Mouse (Mus musculus): ENCODE data around the gene Rcor1. TPM values are rescaled to one million over a fixed set of nuclear protein-coding genes. Genes with fewer than 3 reads are reported as not detected.

Gene Rcor1
- polyA plus RNA-seq, 1 experiment = 11.5 TPM

DNA sequence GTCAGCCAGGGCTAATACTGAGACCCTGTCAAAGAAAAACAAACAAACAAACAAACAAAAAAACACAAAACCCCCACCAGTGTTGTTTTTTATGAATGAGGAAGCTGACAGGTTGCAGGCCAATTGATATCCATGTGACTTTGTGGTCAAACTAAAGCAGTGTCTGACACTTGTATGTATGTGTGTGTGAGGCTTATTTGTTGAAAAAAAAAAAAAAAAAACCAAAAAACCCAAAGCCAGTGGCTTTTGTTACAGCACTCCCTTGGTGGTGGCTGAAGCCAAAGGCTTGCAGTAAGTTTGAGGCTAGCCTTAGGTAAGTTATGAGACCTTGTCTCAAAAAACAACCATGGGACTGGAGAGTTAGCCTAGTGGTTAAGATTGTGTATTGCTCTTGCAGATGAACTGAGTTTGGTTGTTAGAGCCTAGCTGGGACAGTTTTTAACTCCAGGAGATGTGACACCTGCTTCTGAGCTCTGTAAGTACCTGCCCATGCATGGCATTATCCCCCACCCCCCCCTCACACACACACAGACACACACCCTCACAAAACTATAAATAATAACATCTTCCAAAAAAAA, 2.9 kb upstream of the Rcor1 start:
- Histone ChIP-seq H3K4me3 (ENCODE audit: insufficient read depth, low read depth, low read length) (no peak overlapping the region), H3K27ac (ENCODE audit: insufficient read depth, low read depth, low read length) (no peak overlapping the region), H3K27me3 (replicated peaks; ENCODE audit: control insufficient read depth, insufficient read depth, low read length) (no peaks in the 10 kb centered on the region), H3K4me1 (ENCODE audit: control insufficient read depth, insufficient read depth, low read length) (peaks cover 3% of the 10 kb centered on the region; the same call in 1 of the 2 replicates), H3K36me3 (ENCODE audit: control insufficient read depth, insufficient read depth, low read length) (no peaks in the 10 kb centered on the region)
- DNase-seq = no peak
- no peak for TF ChIP-seq POLR2A (IDR thresholded peaks at IDR 0.05; ENCODE audit: low read depth, low read length)
- TF ChIP-seq CTCF (conservative IDR thresholded peaks at IDR 0.05; ENCODE audit: insufficient read depth, insufficient read length, low read depth, low read length) = no peak

DNA sequence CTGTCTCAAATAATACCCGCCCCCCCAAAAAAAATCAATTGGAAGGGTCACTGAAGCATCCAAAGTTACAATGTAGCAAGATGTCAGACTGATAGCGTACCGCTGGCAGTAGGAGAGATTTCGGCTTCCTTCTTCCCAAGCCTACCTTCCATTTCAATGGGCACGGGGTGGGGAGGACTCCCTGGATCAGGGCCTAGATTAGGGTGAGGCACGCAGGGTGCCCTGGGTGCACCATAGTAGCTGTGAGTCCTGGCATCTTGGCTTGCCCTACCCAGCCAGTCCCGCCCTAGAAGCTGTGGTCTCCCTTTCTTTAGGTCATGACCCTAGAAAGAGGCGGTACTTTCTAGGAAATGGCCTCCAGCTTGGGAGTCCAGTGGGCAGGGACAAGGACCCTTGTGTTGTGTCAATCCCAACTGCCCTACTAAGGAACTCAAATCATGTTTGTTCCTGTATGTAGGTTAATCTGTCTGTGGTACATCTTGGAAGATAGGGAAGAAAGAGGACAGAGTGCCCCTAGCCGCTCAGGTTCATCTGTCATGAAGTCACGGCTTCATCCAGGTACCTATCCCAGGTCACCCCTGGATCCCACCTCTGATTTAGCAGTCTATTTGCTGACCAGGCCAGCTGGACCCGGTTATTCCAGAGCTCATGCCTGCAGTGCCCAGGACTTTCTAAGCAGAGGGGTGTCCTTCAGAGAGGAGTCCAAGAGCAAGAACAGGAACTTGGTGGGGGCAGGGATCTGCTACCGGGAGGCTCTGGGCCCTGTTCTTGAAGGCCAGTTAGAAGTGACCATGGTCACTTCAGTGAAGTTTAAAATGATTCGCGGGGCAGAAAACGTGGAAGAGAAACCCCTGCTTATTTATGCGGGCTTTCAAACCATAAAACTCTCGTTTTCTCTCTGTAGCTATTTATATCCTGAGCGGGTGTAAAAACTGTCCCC, 1.6 kb upstream of the Rcor1 start:
- no peak for TF ChIP-seq POLR2A (IDR thresholded peaks at IDR 0.05; ENCODE audit: low read depth, low read length)
- no peak for TF ChIP-seq CTCF (conservative IDR thresholded peaks at IDR 0.05; ENCODE audit: insufficient read depth, insufficient read length, low read depth, low read length)
- H3K27ac ChIP-seq (ENCODE audit: insufficient read depth, low read depth, low read length) = peak overlapping the region; percentile 56
- H3K36me3 ChIP-seq (ENCODE audit: control insufficient read depth, insufficient read depth, low read length) = no peaks in the 10 kb centered on the region
- peak; percentile 59 for DNase-seq
- peaks cover 3% of the 10 kb centered on the region; the same call in 1 of the 2 replicates for H3K4me1 ChIP-seq (ENCODE audit: control insufficient read depth, insufficient read depth, low read length)
- H3K27me3 ChIP-seq (replicated peaks; ENCODE audit: control insufficient read depth, insufficient read depth, low read length) = no peaks in the 10 kb centered on the region
- no peak overlapping the region for H3K4me3 ChIP-seq (ENCODE audit: insufficient read depth, low read depth, low read length)
- 51% methylated on average over 18 of the region's 18 CpGs for WGBS

DNA sequence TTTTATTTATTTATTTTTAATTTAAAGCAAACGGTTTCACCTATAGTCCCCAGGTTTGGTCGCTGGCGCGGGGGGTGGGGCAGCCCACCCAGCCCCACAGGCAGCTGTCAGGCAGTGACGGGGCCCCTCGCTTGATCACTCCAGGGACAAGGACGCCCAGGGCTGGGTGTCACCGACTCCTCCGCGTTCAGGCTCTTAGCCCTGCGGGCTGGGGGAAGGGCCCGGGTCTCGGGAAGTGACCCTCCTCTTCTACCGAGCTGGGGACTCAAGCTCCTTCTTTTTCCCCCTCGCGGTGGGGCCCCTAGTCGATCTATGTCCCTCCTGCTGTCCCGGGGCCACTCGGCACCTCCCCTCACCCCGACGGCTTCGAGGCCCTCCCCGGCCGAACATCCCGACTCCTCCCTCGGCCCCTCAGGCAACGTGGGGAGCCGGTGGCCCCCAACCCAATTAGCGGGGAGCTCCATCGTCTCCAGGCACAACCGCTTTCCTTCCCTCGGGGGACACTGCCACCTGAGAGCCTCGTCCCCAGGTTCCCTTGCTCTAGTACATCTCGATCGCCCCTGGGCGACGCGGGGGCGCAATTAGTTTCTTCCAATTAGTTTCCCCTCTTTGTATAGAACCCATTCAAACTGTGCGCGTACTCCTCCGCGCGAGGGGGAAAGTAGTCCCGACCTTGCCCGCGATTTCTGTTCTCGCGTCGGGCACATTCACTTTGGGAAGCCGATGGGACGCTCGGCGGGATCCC, 748 bp upstream of the Rcor1 start:
- DNase-seq = no peak
- peaks cover 3% of the 10 kb centered on the region; the same call in 1 of the 2 replicates for H3K4me1 ChIP-seq (ENCODE audit: control insufficient read depth, insufficient read depth, low read length)
- H3K4me3 ChIP-seq (ENCODE audit: insufficient read depth, low read depth, low read length) = peak overlapping the region; percentile 72
- under 1% methylated on average over 54 of the region's 54 CpGs for whole genome bisulfite sequencing
- no peaks in the 10 kb centered on the region for H3K36me3 ChIP-seq (ENCODE audit: control insufficient read depth, insufficient read depth, low read length)
- H3K27me3 ChIP-seq (replicated peaks; ENCODE audit: control insufficient read depth, insufficient read depth, low read length) = no peaks in the 10 kb centered on the region
- peak overlapping the region; percentile 70 for H3K27ac ChIP-seq (ENCODE audit: insufficient read depth, low read depth, low read length)
- TF ChIP-seq POLR2A (IDR thresholded peaks at IDR 0.05; ENCODE audit: low read depth, low read length) (no peak), CTCF (conservative IDR thresholded peaks at IDR 0.05; ENCODE audit: insufficient read depth, insufficient read length, low read depth, low read length) (no peak)

DNA sequence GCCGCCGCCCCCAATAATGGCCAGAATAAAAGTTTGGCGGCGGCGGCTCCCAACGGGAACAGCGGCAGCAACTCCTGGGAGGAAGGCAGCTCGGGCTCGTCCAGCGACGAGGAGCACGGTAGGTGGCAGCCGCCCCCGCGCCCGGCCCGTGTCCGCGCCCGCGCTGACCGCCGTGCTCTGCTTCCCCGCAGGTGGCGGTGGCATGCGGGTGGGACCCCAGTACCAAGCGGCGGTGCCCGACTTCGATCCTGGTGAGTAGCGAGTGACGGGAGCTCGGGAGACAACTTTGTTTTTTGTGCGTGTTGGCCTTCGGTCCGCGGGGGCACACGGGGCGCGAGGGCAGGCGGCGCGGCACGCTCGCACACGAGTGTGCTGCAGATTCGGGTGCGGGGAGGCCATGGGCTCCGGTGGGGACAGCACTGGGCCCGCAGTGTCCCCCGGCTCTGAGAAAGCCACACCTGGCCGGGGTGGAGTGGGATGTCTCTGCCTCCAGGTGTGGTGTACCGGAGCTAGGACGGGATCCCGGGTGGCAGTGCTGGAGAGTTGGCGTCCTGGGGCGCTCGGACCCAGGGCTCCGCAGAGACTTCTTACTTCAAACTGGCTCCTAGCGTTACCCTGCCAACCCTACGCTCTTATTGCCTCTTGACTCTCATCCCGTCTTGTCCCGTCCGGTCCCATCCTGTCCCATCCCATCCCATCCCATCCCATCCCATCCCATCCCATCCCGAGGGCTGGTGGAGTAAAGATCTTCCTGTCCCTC, 800 bp downstream of the Rcor1 start:
- Histone ChIP-seq H3K4me1 (ENCODE audit: control insufficient read depth, insufficient read depth, low read length) (peaks cover 3% of the 10 kb centered on the region; the same call in 1 of the 2 replicates), H3K27ac (ENCODE audit: insufficient read depth, low read depth, low read length) (peak overlapping the region; percentile 53), H3K36me3 (ENCODE audit: control insufficient read depth, insufficient read depth, low read length) (no peaks in the 10 kb centered on the region), H3K27me3 (replicated peaks; ENCODE audit: control insufficient read depth, insufficient read depth, low read length) (no peaks in the 10 kb centered on the region), H3K4me3 (ENCODE audit: insufficient read depth, low read depth, low read length) (peak overlapping the region; percentile 93)
- DNase-seq = peak; percentile 52
- TF ChIP-seq CTCF (conservative IDR thresholded peaks at IDR 0.05; ENCODE audit: insufficient read depth, insufficient read length, low read depth, low read length) (no peak), POLR2A (IDR thresholded peaks at IDR 0.05; ENCODE audit: low read depth, low read length) (no peak)
- under 1% methylated on average over 65 of the region's 65 CpGs for WGBS

DNA sequence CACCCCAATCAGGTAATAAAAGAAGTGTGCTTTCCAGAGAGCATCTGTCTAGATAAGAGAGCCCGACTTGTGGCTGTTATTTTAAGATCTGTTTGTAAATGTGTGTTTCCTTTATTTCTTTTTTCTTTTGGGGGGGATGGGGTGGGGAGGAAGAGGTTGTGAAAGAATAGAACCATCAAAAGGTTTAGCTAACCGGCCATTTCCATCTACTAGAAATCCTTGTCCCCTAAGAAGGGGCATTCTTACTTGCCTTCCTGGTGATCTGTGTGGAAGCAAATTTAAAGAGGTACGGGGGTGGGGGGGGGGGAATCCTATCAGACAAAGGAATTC, 1.3 kb downstream of the Rcor1 start:
- 0% methylated on average over 3 of the region's 3 CpGs for WGBS
- TF ChIP-seq CTCF (conservative IDR thresholded peaks at IDR 0.05; ENCODE audit: insufficient read depth, insufficient read length, low read depth, low read length) (no peak), POLR2A (IDR thresholded peaks at IDR 0.05; ENCODE audit: low read depth, low read length) (no peak)
- Histone ChIP-seq H3K4me3 (ENCODE audit: insufficient read depth, low read depth, low read length) (peak overlapping the region; percentile 93), H3K4me1 (ENCODE audit: control insufficient read depth, insufficient read depth, low read length) (peaks cover 3% of the 10 kb centered on the region; the same call in 1 of the 2 replicates), H3K27ac (ENCODE audit: insufficient read depth, low read depth, low read length) (no peak overlapping the region), H3K27me3 (replicated peaks; ENCODE audit: control insufficient read depth, insufficient read depth, low read length) (no peaks in the 10 kb centered on the region), H3K36me3 (ENCODE audit: control insufficient read depth, insufficient read depth, low read length) (no peaks in the 10 kb centered on the region)
- DNase-seq = no peak

DNA sequence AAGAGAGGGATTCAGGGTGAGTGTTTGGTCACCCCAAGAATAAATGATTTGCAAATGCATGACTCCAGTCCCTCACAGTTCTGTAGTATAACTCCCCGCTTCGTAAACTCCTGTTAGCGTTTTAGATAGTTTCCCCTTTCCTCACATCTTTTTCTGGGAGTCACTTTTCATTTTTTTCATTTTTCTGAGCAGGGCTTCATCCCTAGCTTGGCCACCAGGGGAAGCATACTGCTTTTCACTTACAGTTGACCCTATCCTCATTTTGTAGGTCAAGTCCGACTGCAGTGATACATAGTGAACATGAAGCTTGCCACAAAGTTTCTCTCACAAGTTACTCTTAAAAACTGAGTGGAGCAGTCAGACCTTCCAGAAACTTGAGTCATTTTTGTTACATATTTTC, 2.0 kb downstream of the Rcor1 start:
- no peaks in the 10 kb centered on the region for H3K27me3 ChIP-seq (replicated peaks; ENCODE audit: control insufficient read depth, insufficient read depth, low read length)
- 10% methylated on average over 4 of the region's 4 CpGs for WGBS
- peak; percentile 64 for DNase-seq
- TF ChIP-seq POLR2A (IDR thresholded peaks at IDR 0.05; ENCODE audit: low read depth, low read length) (no peak), CTCF (conservative IDR thresholded peaks at IDR 0.05; ENCODE audit: insufficient read depth, insufficient read length, low read depth, low read length) (peak; percentile 31)
- no peaks in the 10 kb centered on the region for H3K36me3 ChIP-seq (ENCODE audit: control insufficient read depth, insufficient read depth, low read length)
- H3K4me1 ChIP-seq (ENCODE audit: control insufficient read depth, insufficient read depth, low read length) = peaks cover 3% of the 10 kb centered on the region; the same call in 1 of the 2 replicates
- H3K27ac ChIP-seq (ENCODE audit: insufficient read depth, low read depth, low read length) = peak overlapping the region; percentile 52; the same call in 1 of the 2 replicates
- no peak overlapping the region for H3K4me3 ChIP-seq (ENCODE audit: insufficient read depth, low read depth, low read length)
